Mouse (Mus musculus): ENCODE measurements around the gene Mdga1. TPM values are rescaled to one million over a fixed set of nuclear protein-coding genes. Genes with fewer than 3 reads are reported as not detected.

Gene Mdga1
- polyA plus RNA-seq, 1 experiment from 2014 or later = 3.8 TPM

DNA sequence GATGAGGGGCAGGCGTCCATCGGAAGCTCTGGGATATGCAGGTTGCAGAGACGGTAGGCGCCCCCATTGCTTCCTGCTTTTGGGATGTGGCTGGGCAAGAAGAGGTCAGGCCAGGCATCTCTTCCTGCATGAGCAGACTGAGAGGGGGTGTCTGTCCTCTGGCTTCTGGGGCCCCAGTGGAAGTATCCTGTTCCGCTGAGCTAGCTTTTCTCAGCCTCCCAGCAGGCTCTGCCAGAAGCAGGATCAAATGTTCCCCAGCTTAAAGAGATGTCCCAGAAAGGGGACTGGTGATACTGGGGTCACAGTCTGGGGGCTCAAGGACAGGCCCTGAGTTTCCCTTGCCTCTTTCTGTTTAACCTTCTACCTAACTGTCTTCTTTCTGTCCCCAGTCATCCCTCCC is 74.3 kb downstream of the Mdga1 start:
- Histone ChIP-seq H3K4me1 (peaks cover 14% of the 10 kb centered on the region), H3K36me3 (no peaks in the 10 kb centered on the region), H3K9ac (no peak overlapping the region), H3K4me3 (replicated peaks) (no peak overlapping the region), H3K27me3 (peaks cover 18% of the 10 kb centered on the region), H3K27ac (replicated peaks) (no peak overlapping the region), H3K4me2 (replicated peaks) (no peak overlapping the region), H3K9me3 (replicated peaks) (no peaks in the 10 kb centered on the region)
- no peak for ATAC-seq (ENCODE audit: insufficient number of reproducible peaks, low FRiP score, low TSS enrichment, low read depth)
- WGBS = 59% methylated on average over 5 of the region's 5 CpGs

DNA sequence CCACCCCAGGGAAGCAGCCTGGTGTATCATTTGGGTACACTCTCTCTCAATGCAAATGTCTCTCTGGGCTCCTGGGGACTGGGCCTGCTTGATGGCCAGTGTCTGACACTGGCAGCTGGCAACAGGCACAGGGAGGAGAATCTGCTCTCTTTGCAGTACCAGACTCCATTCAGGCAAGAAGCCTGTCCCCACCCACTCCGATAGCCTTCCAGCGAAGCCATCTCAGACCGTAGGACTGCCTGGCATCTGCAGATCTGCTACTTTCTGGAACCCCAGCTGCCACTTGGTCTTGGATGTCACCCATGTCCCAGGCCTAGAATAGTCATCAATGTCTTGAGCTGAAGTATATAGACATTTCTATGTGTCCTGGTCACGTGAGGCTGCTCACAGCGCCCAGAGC is 74.9 kb downstream of the Mdga1 start:
- H3K36me3 ChIP-seq = no peaks in the 10 kb centered on the region
- no peak overlapping the region for H3K9ac ChIP-seq
- no peaks in the 10 kb centered on the region for H3K9me3 ChIP-seq (replicated peaks)
- H3K4me1 ChIP-seq = peaks cover 14% of the 10 kb centered on the region
- no peak overlapping the region for H3K4me2 ChIP-seq (replicated peaks)
- H3K27me3 ChIP-seq = peaks cover 24% of the 10 kb centered on the region
- no peak overlapping the region for H3K4me3 ChIP-seq (replicated peaks)
- 85% methylated on average over 5 of the region's 5 CpGs for WGBS
- no peak for ATAC-seq (ENCODE audit: insufficient number of reproducible peaks, low FRiP score, low TSS enrichment, low read depth)
- no peak overlapping the region for H3K27ac ChIP-seq (replicated peaks)

DNA sequence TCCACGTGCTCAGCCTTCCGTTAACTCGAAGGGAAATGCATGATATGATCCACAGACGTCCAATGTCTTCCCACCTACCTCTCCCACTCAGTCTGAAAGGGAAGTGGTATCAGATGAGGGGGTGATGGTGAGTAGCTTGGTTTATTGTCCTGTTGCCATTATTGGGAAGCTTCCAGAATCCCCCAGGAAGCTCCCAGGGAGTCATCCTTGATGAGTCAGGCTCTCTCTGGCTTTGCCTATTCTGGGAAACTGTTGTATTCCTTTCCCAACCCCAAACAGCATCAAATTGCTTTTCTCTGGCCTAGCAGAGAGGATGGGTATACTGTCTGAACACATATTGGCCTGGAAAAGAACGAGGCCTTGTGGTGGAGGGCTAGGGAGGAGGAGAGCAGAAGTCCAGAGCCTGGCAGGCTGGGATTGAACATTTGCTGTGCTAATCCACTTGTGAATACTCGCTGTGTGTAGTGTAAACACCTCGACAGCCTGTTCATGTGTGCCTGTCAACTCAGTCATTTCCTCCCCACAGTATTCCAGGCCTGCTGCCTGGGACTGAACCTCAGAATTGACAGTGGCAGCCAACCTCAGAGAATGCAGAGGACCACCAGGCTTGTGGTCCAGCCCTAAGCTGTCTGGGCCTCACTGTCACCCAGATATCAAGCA is 79.3 kb downstream of the Mdga1 start:
- peaks cover 37% of the 10 kb centered on the region for H3K4me1 ChIP-seq
- peaks cover 47% of the 10 kb centered on the region for H3K27me3 ChIP-seq
- H3K36me3 ChIP-seq = no peaks in the 10 kb centered on the region
- no peak overlapping the region for H3K4me3 ChIP-seq (replicated peaks)
- no peak for ATAC-seq (ENCODE audit: insufficient number of reproducible peaks, low FRiP score, low TSS enrichment, low read depth)
- no peaks in the 10 kb centered on the region for H3K9me3 ChIP-seq (replicated peaks)
- H3K4me2 ChIP-seq (replicated peaks) = no peak overlapping the region
- no peak overlapping the region for H3K27ac ChIP-seq (replicated peaks)
- 62% methylated on average over 7 of the region's 7 CpGs for WGBS
- no peak overlapping the region for H3K9ac ChIP-seq

DNA sequence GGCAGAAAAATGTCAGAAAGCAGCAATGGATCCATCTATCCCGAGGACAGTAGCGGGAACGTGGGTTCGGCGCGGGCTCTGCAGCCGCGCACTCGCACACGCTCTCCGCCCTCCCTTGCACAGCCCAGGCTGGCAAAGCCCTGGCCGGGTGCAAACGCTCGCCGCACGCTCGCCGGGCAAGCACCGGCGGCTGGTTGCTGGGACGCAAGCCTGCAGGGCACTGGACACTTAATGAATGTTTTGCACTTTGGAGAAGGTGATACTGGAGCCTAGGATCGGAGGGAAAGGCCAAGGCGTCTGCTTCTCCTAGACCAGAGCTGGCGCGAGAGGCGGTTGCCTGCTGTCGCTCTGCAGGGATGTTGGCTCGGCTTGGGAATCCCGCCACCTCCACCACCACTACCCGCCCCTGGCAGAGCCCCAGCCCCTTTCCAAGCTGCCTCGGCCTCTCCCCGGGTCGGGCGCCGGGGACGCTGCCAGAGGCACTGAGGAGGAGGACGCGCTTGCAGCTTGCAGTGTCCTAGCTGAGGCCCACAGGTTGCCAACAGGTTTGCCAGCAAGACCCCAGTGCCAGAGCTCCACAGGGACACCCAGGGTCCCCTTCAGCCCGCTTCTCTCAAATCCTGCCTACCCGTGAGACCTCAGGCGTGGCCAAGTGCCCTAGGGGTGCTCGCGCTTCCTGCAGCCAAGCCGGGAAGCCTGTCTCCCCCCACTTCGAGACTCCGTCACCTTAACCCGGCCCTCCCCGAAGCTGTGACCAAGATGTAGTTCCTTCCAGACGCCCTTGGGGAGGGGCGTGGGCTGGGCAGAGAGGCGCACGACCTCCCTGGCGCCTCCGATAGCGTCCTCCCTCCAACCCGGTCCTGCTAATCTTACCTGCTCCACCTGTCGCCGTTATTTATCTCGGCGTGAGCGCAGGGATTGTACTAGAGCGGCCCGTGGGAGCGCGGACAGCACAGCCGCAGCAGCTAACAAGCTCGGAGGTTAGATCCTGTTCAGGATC is 80.6 kb downstream of the Mdga1 start:
- peak; percentile 50; the same call in 1 of the 2 replicates for ATAC-seq (ENCODE audit: insufficient number of reproducible peaks, low FRiP score, low TSS enrichment, low read depth)
- Histone ChIP-seq H3K9me3 (replicated peaks) (no peaks in the 10 kb centered on the region), H3K36me3 (no peaks in the 10 kb centered on the region), H3K4me2 (replicated peaks) (peak overlapping the region; percentile 93), H3K27ac (replicated peaks) (no peak overlapping the region), H3K4me3 (replicated peaks) (peak overlapping the region; percentile 70), H3K9ac (peak overlapping the region; percentile 7), H3K4me1 (peaks cover 42% of the 10 kb centered on the region), H3K27me3 (peaks cover 54% of the 10 kb centered on the region)
- 1% methylated on average over 67 of the region's 67 CpGs for WGBS

DNA sequence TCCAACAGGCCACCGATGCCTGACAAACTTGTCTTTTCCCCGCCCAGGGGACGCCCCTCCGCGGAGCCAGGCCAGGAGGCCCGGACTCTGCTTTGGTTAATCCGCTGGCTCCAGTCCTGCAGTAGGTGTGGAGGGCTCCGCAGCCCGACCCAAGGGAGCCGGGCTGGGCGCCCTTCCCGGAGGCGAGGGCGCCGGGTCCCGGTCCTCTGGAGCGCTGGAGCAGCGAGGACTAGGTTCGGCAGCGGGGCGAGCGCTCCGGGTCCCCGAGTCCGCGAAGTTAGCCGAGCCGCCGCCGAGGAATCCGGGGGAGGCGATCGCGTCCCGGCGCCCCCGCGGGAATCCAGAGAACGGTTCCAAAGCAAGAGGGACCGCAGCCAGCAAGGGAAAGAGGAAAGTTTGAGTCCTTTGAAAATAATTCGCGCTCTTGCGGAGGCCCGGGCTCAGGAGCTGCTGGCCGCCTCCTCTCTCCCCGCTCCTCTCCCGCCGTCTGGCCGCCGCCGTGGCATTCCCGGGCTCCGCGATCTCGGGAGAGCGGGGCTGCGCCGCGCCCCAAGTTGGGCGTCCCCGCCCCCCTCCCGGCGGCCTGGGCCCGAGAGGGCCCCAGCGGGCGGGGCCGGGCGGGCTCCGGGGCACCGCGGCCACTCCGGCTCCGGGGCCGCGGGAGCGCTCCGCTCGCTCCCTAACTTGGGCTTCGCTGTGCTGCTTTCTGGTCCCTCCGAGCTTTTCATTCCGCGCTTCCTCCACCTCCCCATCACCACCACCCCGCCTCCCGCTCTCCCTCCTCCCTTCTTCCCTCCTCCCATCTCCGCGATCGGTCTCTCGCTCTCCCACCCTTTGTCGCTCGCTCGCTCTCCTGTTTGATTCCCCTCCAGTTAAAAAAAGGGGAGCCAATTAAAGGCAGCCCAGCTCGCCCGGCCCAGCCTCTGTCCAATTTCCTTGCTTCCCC is 81.7 kb downstream of the Mdga1 start:
- Histone ChIP-seq H3K4me1 (peaks cover 46% of the 10 kb centered on the region), H3K4me2 (replicated peaks) (peak overlapping the region; percentile 93), H3K9me3 (replicated peaks) (no peaks in the 10 kb centered on the region), H3K27me3 (peaks cover 65% of the 10 kb centered on the region), H3K9ac (peak overlapping the region; percentile 65), H3K4me3 (replicated peaks) (peak overlapping the region; percentile 70), H3K27ac (replicated peaks) (peak overlapping the region; percentile 80), H3K36me3 (no peaks in the 10 kb centered on the region)
- WGBS = under 1% methylated on average over 87 of the region's 93 CpGs
- peak; percentile 68 for ATAC-seq (ENCODE audit: insufficient number of reproducible peaks, low FRiP score, low TSS enrichment, low read depth)

DNA sequence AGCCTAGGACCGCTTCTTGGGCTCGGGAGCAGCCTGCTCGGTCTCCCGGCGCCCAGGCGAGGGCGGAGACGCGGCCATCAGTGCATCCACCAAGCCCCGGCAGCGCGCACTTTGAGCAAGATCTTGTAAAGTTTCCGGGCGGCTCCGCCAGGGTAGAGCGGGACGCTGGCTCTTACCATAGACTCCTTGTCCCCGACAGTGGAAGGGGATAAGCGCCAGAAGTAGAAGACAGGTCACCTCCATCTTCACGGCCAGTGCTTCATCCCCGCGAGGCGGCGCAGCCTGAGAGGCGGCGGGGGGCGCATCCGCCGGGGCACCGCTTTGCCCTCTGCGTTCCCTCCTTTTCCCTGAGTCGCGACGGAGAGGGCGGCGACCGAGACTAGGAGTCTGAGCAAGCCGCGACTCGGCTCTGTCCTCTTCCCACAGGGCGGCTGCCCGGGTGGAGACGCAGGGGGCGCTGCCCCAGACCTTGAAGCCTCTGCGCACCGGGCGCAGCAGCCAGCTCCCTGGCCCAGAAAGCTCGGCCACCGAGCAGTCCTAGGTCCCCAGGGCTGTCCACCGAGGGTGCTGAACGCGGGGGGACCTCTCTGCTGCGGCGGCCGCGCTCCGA is 82.5 kb downstream of the Mdga1 start:
- H3K4me1 ChIP-seq = peaks cover 50% of the 10 kb centered on the region
- ATAC-seq (ENCODE audit: insufficient number of reproducible peaks, low FRiP score, low TSS enrichment, low read depth) = peak; percentile 52; the same call in 1 of the 2 replicates
- no peaks in the 10 kb centered on the region for H3K36me3 ChIP-seq
- H3K4me3 ChIP-seq (replicated peaks) = peak overlapping the region; percentile 70
- no peak overlapping the region; the same call in none of the 2 replicates for H3K27ac ChIP-seq (replicated peaks)
- H3K4me2 ChIP-seq (replicated peaks) = peak overlapping the region; percentile 93
- peaks cover 66% of the 10 kb centered on the region for H3K27me3 ChIP-seq
- peak overlapping the region; percentile 65 for H3K9ac ChIP-seq
- WGBS = under 1% methylated on average over 57 of the region's 57 CpGs
- no peaks in the 10 kb centered on the region for H3K9me3 ChIP-seq (replicated peaks)

DNA sequence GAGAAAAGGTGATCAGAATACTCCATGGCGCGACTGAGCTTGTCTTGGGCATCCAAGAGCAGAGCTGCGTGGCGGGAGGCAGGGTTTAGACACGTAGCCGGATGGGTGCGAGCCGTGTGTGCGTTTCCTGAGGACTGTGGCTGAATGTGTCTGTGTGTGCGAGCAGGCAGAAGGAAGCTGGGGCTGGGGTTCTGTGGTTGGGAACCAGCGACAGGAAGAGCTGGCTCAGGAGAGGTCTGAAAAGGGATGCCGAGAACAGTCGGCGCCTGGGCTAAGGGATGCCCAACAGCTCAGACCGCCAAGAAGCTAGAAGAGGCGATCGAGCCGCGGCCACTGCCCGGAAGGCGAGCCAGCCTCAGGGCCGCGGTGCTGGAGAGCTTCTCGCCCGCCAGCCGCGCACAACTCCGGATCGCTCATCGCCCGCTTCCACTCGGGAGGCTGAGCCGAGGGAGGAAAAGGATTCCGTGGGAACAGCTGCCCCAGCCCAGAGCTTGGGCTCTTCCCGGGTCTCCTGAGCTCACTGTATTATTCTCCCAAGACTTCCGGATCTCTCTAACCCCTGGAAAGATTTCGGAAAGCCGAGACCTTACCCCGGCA is 83.1 kb downstream of the Mdga1 start:
- Histone ChIP-seq H3K4me3 (replicated peaks) (peak overlapping the region; percentile 70), H3K9ac (peak overlapping the region; percentile 65), H3K4me1 (peaks cover 50% of the 10 kb centered on the region), H3K36me3 (no peaks in the 10 kb centered on the region), H3K4me2 (replicated peaks) (peak overlapping the region; percentile 93), H3K27ac (replicated peaks) (no peak overlapping the region; the same call in 1 of the 2 replicates), H3K9me3 (replicated peaks) (no peaks in the 10 kb centered on the region), H3K27me3 (peaks cover 66% of the 10 kb centered on the region)
- under 1% methylated on average over 39 of the region's 39 CpGs for WGBS
- ATAC-seq (ENCODE audit: insufficient number of reproducible peaks, low FRiP score, low TSS enrichment, low read depth) = no peak

DNA sequence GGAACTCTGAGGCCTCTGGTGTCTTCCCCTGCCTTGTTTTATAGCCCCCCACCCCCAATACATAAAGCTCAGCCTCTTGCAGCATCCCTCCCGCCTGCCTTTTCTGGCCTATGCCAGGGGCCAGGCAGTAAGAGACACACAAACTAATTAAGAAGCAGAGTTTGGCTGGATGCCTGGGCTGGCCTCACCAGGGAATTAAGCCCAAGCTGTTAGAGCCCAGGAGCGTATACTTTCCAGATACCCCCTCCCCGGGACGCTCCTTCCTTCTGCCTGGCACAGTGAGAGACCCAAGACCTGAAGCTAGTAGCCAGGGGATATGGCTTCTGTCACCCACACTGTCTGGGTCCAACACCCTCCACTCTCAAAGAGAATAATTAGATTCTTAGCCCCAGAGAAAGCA is 83.8 kb downstream of the Mdga1 start:
- H3K4me1 ChIP-seq = peaks cover 50% of the 10 kb centered on the region
- no peaks in the 10 kb centered on the region for H3K36me3 ChIP-seq
- no peak overlapping the region for H3K27ac ChIP-seq (replicated peaks)
- ATAC-seq (ENCODE audit: insufficient number of reproducible peaks, low FRiP score, low TSS enrichment, low read depth) = no peak
- no peak overlapping the region for H3K9ac ChIP-seq
- H3K4me3 ChIP-seq (replicated peaks) = peak overlapping the region; percentile 70
- no peaks in the 10 kb centered on the region for H3K9me3 ChIP-seq (replicated peaks)
- H3K27me3 ChIP-seq = peaks cover 59% of the 10 kb centered on the region
- WGBS = 1% methylated on average over 4 of the region's 4 CpGs
- H3K4me2 ChIP-seq (replicated peaks) = peak overlapping the region; percentile 93

DNA sequence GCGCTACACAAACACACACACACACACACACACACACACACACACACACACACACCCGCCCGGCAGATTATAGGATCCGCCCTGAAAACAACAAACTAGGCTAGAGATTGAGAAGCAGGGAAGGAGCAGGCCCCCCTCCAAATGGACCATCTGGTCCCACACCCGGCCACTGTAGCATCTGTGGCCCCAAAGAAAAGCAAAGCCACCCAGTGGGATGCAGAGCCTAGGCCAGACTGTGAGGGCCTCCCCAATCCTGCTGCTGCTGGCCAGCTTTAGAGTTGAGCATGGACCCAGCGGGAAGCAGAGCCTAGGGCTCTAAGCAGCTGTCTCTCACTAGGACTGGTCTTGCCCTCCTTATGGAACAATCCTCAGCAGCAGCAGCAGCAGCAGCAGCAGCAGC is 85.3 kb downstream of the Mdga1 start:
- Histone ChIP-seq H3K4me3 (replicated peaks) (no peak overlapping the region), H3K9ac (no peak overlapping the region), H3K36me3 (no peaks in the 10 kb centered on the region), H3K27ac (replicated peaks) (no peak overlapping the region), H3K4me1 (peaks cover 48% of the 10 kb centered on the region), H3K27me3 (peaks cover 44% of the 10 kb centered on the region), H3K9me3 (replicated peaks) (no peaks in the 10 kb centered on the region), H3K4me2 (replicated peaks) (no peak overlapping the region)
- ATAC-seq (ENCODE audit: insufficient number of reproducible peaks, low FRiP score, low TSS enrichment, low read depth) = no peak
- WGBS = 52% methylated on average over 6 of the region's 6 CpGs

DNA sequence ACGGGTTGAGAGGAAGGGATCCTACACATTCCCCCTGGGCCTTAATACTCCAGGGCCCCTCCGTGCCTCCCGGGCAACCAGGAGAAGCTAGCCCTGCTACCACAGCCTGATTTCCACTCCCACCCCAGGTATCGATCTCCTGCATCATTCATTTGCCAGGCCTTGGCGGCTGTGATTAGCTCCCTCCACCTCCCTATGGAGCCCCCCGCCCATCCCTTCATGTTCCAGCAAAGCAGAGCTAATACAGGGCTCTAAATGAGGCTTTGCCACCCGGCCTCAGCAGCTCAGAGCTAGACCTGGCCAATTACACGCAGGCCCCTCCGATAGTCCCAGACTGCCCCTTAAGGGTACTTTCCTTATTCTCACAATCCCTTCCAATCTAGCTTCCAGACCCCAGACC is 86.5 kb downstream of the Mdga1 start:
- Histone ChIP-seq H3K4me3 (replicated peaks) (no peak overlapping the region), H3K9ac (no peak overlapping the region), H3K9me3 (replicated peaks) (no peaks in the 10 kb centered on the region), H3K36me3 (no peaks in the 10 kb centered on the region), H3K4me2 (replicated peaks) (no peak overlapping the region), H3K4me1 (peaks cover 40% of the 10 kb centered on the region), H3K27me3 (peaks cover 37% of the 10 kb centered on the region), H3K27ac (replicated peaks) (no peak overlapping the region)
- WGBS = 41% methylated on average over 9 of the region's 9 CpGs
- no peak for ATAC-seq (ENCODE audit: insufficient number of reproducible peaks, low FRiP score, low TSS enrichment, low read depth)

All from embryonic facial prominence, embryonic 15.5 days (tissue).